Mouse (Mus musculus): ENCODE results near the gene Aqp2. TPM values are rescaled to one million over a fixed set of nuclear protein-coding genes. Genes with fewer than 3 reads are reported as not detected.

Aqp2 gene
- polyA plus RNA-seq, 1 experiment from 2014 or later: not detected

DNA sequence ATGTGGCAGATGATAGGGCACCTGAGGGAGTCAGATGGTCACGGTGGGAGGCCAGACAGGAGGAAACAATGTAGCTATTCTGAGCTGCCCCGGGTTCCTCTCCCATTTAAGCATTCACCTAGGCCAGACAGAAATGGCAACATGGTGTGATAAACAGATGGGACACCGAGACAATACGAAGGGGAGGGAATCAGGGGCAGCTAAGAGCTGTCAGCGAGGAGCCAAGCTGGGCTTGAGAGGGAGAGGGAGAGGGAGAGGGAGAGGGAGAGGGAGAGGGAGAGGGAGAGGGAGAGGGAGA is 22.9 kb downstream of the Aqp2 start:
- H3K4me2 ChIP-seq (replicated peaks; ENCODE audit: low read depth, low read length): no peak overlapping the region
- no peaks in the 10 kb centered on the region for H3K36me3 ChIP-seq (ENCODE audit: insufficient read depth, low read length)
- no peaks in the 10 kb centered on the region for H3K9me3 ChIP-seq (ENCODE audit: low read length)
- H3K27ac ChIP-seq (ENCODE audit: low read length): no peak overlapping the region
- 46% methylated on average over 5 of the region's 5 CpGs for WGBS
- H3K4me3 ChIP-seq (ENCODE audit: low read depth, low read length): no peak overlapping the region
- DNase-seq (ENCODE audit: low spot score): no peak
- no peaks in the 10 kb centered on the region for H3K4me1 ChIP-seq (ENCODE audit: insufficient read depth, low read depth, low read length)
- H3K27me3 ChIP-seq (replicated peaks; ENCODE audit: insufficient read depth, low read length): 0 out of 2 replicates have a peak, but pooled peaks cover 8% of the 10 kb centered on the region
- no peak overlapping the region for H3K9ac ChIP-seq (replicated peaks; ENCODE audit: low read depth)
- no peak for ATAC-seq
- no peak for TF ChIP-seq EP300 (IDR thresholded peaks at IDR 0.05)
- TF ChIP-seq CTCF (IDR thresholded peaks at IDR 0.05): no peak

- H3K9me3 ChIP-seq (ENCODE audit: low read length): no peaks in the 10 kb centered on the region
- no peak overlapping the region for H3K4me2 ChIP-seq (replicated peaks; ENCODE audit: low read depth, low read length)
- no peak overlapping the region for H3K9ac ChIP-seq (replicated peaks; ENCODE audit: low read depth)
- TF ChIP-seq CTCF (IDR thresholded peaks at IDR 0.05): no peak
- TF ChIP-seq EP300 (IDR thresholded peaks at IDR 0.05): no peak
- no peak overlapping the region for H3K27ac ChIP-seq (ENCODE audit: low read length)
- H3K4me3 ChIP-seq (ENCODE audit: low read depth, low read length): no peak overlapping the region
- no peaks in the 10 kb centered on the region for H3K4me1 ChIP-seq (ENCODE audit: insufficient read depth, low read depth, low read length)
- DNase-seq (ENCODE audit: low spot score) (no peak), ATAC-seq (no peak)
- 0 out of 2 replicates have a peak, but pooled peaks cover 4% of the 10 kb centered on the region for H3K27me3 ChIP-seq (replicated peaks; ENCODE audit: insufficient read depth, low read length)
- 79% methylated on average over 17 of the region's 17 CpGs for WGBS
- H3K36me3 ChIP-seq (ENCODE audit: insufficient read depth, low read length): no peaks in the 10 kb centered on the region
Measured at GRCm38 (mm10) chr15:99602206-99602820, 23.5 kb downstream of the Aqp2 start.

- H3K9ac ChIP-seq (replicated peaks; ENCODE audit: low read depth): no peak overlapping the region
- no peak overlapping the region for H3K27ac ChIP-seq (ENCODE audit: low read length)
Measured at GRCm38 (mm10) chr15:99603216-99603615, 24.4 kb downstream of the Aqp2 start.

GRCm38 (mm10) chr15:99605595-99605994 is 26.7 kb downstream of the Aqp2 start:
- H3K36me3 ChIP-seq (ENCODE audit: insufficient read depth, low read length): no peaks in the 10 kb centered on the region
- ATAC-seq (no peak), DNase-seq (ENCODE audit: low spot score) (no peak)
- no peaks in the 10 kb centered on the region for H3K4me1 ChIP-seq (ENCODE audit: insufficient read depth, low read depth, low read length)
- TF ChIP-seq EP300 (IDR thresholded peaks at IDR 0.05) (no peak), CTCF (IDR thresholded peaks at IDR 0.05) (no peak)
- no peaks in the 10 kb centered on the region for H3K9me3 ChIP-seq (ENCODE audit: low read length)
- no peak overlapping the region for H3K4me2 ChIP-seq (replicated peaks; ENCODE audit: low read depth, low read length)
- no peak overlapping the region for H3K27ac ChIP-seq (ENCODE audit: low read length)
- no peaks in the 10 kb centered on the region for H3K27me3 ChIP-seq (replicated peaks; ENCODE audit: insufficient read depth, low read length)
- WGBS: 72% methylated on average over 2 of the region's 3 CpGs
- no peak overlapping the region for H3K9ac ChIP-seq (replicated peaks; ENCODE audit: low read depth)
- no peak overlapping the region for H3K4me3 ChIP-seq (ENCODE audit: low read depth, low read length)

More at GRCm38 (mm10) chr15:99603216-99603615, 24.4 kb downstream of the Aqp2 start:
- TF ChIP-seq CTCF (IDR thresholded peaks at IDR 0.05) (no peak), EP300 (IDR thresholded peaks at IDR 0.05) (no peak)
- 73% methylated on average over 7 of the region's 7 CpGs for WGBS
- DNase-seq (ENCODE audit: low spot score) (no peak), ATAC-seq (no peak)
- Histone ChIP-seq H3K4me3 (ENCODE audit: low read depth, low read length) (no peak overlapping the region), H3K4me1 (ENCODE audit: insufficient read depth, low read depth, low read length) (no peaks in the 10 kb centered on the region), H3K9me3 (ENCODE audit: low read length) (no peaks in the 10 kb centered on the region), H3K4me2 (replicated peaks; ENCODE audit: low read depth, low read length) (no peak overlapping the region), H3K36me3 (ENCODE audit: insufficient read depth, low read length) (no peaks in the 10 kb centered on the region), H3K27me3 (replicated peaks; ENCODE audit: insufficient read depth, low read length) (no peaks in the 10 kb centered on the region)

GRCm38 (mm10) chr15:99606515-99606914 is 27.7 kb downstream of the Aqp2 start:
- DNase-seq (ENCODE audit: low spot score): peak; percentile 39
- no peak overlapping the region for H3K27ac ChIP-seq (ENCODE audit: low read length)
- no peaks in the 10 kb centered on the region for H3K9me3 ChIP-seq (ENCODE audit: low read length)
- H3K4me3 ChIP-seq (ENCODE audit: low read depth, low read length): no peak overlapping the region
- 33% methylated on average over 5 of the region's 5 CpGs for WGBS
- no peak overlapping the region for H3K9ac ChIP-seq (replicated peaks; ENCODE audit: low read depth)
- no peak overlapping the region for H3K4me2 ChIP-seq (replicated peaks; ENCODE audit: low read depth, low read length)
- H3K36me3 ChIP-seq (ENCODE audit: insufficient read depth, low read length): no peaks in the 10 kb centered on the region
- H3K27me3 ChIP-seq (replicated peaks; ENCODE audit: insufficient read depth, low read length): no peaks in the 10 kb centered on the region
- TF ChIP-seq CTCF (IDR thresholded peaks at IDR 0.05) (no peak), EP300 (IDR thresholded peaks at IDR 0.05) (no peak)
- no peaks in the 10 kb centered on the region for H3K4me1 ChIP-seq (ENCODE audit: insufficient read depth, low read depth, low read length)
- ATAC-seq: no peak

DNA sequence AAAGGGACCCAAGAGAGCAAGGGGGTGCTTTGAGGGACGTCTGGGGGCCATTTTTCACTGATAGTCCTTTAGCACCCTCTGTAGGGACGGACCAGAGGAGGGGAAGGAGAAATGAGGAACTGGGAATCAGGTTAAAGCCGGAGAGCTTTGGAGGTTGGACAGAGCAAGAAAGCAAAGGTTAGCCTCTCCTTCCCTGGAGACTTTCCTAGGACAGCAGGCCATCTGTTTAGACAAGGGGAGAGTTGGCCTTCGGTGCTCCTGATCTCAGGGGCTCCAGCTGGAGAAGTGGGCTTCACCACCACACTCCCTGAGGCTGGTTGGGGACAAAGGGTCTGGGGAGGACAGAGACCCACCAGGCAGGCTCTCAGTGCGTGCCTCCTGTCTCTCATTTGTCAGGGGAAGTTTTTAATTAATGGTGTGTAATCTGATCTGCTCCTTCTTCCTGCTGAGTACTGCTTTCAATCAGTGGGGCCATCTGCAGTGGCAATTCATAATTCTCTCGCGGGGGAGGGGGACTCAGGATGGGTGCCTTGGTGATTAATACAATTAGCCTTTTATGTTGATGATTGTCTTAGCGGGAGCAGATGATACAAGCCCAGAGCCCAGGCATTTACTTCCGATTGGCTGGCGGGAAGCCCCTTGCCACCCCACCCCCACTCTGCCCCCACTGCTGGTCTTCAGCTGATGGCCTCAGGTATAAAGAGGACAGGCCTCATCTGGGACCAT is 28.7 kb downstream of the Aqp2 start:
- DNase-seq (ENCODE audit: low spot score): no peak

More for the DNA sequence above, 28.7 kb downstream of the Aqp2 start:
- Histone ChIP-seq H3K27me3 (replicated peaks; ENCODE audit: insufficient read depth, low read length) (no peaks in the 10 kb centered on the region), H3K36me3 (ENCODE audit: insufficient read depth, low read length) (no peaks in the 10 kb centered on the region), H3K27ac (ENCODE audit: low read length) (no peak overlapping the region), H3K4me3 (ENCODE audit: low read depth, low read length) (no peak overlapping the region), H3K9ac (replicated peaks; ENCODE audit: low read depth) (no peak overlapping the region), H3K9me3 (ENCODE audit: low read length) (no peaks in the 10 kb centered on the region), H3K4me2 (replicated peaks; ENCODE audit: low read depth, low read length) (no peak overlapping the region), H3K4me1 (ENCODE audit: insufficient read depth, low read depth, low read length) (no peaks in the 10 kb centered on the region)
- 32% methylated on average over 10 of the region's 10 CpGs for WGBS
- ATAC-seq: no peak
- TF ChIP-seq CTCF (IDR thresholded peaks at IDR 0.05) (no peak), EP300 (IDR thresholded peaks at IDR 0.05) (no peak)

Measured in lung, postnatal 0 days (tissue).